Mouse (Mus musculus) megakaryocyte, embryonic 14.5 days (primary cell): ENCODE measurements around the gene Vamp2. TPM values are rescaled to one million over a fixed set of nuclear protein-coding genes. Genes with fewer than 3 reads are reported as not detected.

Experiments
- H3K27me3 ChIP-seq: replicated peaks from 2 replicates; pipeline ENCODE3; 2012; ENCODE audit warnings: inconsistent platforms
- H3K36me3 ChIP-seq: replicated peaks from 2 replicates; pipeline ENCODE3; 2012; ENCODE audit warnings: low read length, inconsistent platforms, mixed read lengths
- H3K4me1 ChIP-seq: 2 replicates; pipeline ENCODE4 v1.6.1; 2012; ENCODE audit warnings: inconsistent platforms
- H3K4me3 ChIP-seq: replicated peaks from 2 replicates; pipeline ENCODE3; 2012; ENCODE audit warnings: moderate library complexity, mild to moderate bottlenecking, inconsistent platforms
- H3K9me3 ChIP-seq: 2 replicates; pipeline ENCODE4 v1.6.1; 2012; ENCODE audit warnings: inconsistent platforms
- FLI1 ChIP-seq: IDR thresholded peaks from 2 replicates; pipeline ENCODE4 v1.6.1; 2012; ENCODE audit warnings: low read length, inconsistent platforms, mixed read lengths
- GATA1 ChIP-seq: IDR thresholded peaks from 3 replicates; pipeline ENCODE4 v1.6.1; 2012; ENCODE audit warnings: mixed read lengths, low read length, inconsistent platforms, borderline replicate concordance
- polyA plus RNA-seq: library from polyadenylated mRNA; stranded (reverse); fragments of >175 nt; gene quantifications from 2 replicates; pipeline ENCODE4 v1.2.3, GENCODE M21; 2012; ENCODE audit warnings: low replicate concordance; ENCODE audit not compliant: insufficient read depth

Vamp2 gene
- polyA plus RNA-seq, 1 experiment = 61.5 TPM

DNA sequence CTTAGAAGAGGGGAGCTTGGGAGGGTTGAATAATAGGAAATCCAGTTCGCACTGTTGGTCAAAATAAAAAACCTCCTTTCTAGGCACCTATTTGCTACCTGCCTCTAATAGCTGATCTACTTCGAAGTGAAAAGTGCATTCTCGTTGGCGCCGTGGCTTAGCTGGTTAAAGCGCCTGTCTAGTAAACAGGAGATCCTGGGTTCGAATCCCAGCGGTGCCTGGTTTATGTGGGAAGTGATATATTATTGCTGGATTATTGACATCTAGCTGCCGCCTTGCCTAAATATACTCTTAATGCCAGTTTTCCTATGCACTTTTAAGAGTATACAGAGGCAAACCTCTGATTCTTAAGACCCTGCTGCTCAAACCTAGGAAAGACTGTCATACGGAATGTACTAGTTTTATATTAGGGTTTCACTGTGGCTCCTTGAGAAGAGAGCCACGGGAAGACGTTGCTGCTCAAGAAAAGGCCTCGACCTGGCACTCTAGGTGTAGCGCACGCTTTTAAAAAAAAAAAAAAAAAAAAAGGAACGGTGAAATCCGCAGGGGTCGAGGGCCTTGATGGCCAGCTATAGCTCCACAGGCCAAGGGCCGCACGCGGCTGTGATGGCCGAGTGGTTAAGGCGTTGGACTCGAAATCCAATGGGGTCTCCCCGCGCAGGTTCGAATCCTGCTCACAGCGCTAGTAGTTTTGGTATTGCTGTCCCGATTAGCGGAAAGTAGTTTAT lies 22.2 kb downstream of the Vamp2 start:
- Histone ChIP-seq H3K27me3 (peaks cover 2% of the 10 kb centered on the region), H3K9me3 (no peaks in the 10 kb centered on the region), H3K4me3 (peak overlapping the region; percentile 90), H3K36me3 (peaks cover 46% of the 10 kb centered on the region), H3K4me1 (peaks cover 85% of the 10 kb centered on the region)
- TF ChIP-seq GATA1 = no peak

DNA sequence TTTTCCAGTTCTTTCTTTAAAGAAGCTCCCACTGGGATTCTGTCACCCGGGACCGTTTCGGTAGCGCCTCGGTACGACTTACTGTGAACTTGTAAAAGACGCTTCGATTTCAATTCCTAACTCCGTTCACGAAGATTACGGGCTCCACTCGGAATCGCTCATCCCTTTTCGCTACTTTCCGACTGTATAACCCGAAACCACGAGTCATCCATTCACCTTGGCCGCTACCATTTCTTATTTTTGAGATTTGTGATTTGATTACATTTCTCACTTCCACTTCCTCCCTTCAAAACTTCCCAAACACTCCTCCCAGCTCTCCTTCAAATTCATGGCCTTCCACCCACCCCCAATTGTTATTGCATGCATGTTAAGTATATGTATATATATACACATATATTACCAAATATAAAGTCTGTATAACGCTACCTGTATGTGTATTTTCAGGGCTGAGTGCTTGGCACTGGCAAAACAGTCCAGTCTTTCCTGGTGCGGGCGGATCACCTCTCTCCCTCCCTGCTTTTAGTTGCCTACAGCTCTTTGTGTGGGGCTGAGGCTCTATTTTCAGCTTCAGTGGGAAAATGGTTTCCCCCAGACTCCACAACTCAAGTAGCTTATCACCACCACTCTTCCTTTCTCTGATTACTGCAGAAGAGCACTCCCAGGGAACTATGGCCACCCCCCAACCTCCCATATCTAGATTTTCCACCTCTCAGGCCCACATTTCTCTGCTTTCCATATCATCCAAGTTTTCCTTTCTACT lies 22.9 kb downstream of the Vamp2 start:
- Histone ChIP-seq H3K27me3 (peaks cover 2% of the 10 kb centered on the region), H3K4me3 (peak overlapping the region; percentile 90)

DNA sequence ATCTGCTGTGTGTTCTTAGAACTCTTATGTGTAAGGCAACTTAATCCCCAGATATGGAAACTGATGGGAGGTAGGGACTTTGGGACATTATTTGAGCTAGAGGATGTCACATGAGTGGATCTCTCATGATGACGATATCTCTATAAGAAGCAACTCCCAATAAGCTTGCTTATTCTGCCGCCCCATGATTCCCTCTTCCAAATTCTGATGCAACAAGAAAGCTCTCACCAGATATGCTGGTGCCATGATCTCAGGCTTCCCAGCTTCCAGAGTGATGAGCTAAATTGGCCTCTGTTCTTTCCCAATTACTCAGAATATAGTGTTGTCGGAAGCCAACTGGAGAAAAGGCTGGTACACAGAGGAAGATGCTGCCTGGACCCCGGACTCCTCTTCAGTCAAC lies 23.6 kb downstream of the Vamp2 start:
- peaks cover 87% of the 10 kb centered on the region for H3K4me1 ChIP-seq
- H3K36me3 ChIP-seq = peaks cover 32% of the 10 kb centered on the region
- H3K4me3 ChIP-seq = peak overlapping the region; percentile 33
- no peaks in the 10 kb centered on the region for H3K9me3 ChIP-seq
- peaks cover 2% of the 10 kb centered on the region for H3K27me3 ChIP-seq
- no peak for TF ChIP-seq FLI1
- TF ChIP-seq GATA1 = no peak

More for the DNA sequence above, 22.9 kb downstream of the Vamp2 start:
- H3K9me3 ChIP-seq = no peaks in the 10 kb centered on the region
- peaks cover 83% of the 10 kb centered on the region for H3K4me1 ChIP-seq
- TF ChIP-seq GATA1 (no peak), FLI1 (no peak)
- H3K36me3 ChIP-seq = peaks cover 38% of the 10 kb centered on the region

DNA sequence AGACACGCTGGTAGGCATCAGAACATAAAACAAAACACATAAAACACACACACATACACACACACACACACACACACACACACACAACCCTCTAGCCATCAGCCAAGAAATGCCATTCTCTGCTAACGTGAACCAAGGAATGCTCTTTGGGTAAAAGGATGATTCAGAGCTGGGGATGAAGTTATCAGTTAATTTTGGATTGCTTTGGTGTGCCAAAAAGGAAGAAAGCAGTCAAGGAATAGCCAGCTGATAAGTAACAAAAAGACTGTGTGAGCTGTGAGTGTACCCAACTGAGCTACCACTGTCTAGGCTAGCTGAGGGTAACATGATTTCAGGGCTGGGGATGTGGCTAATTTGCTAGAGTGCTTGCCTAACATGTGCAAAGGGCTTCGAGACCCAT lies 25.7 kb downstream of the Vamp2 start:
- TF ChIP-seq GATA1 = no peak
- TF ChIP-seq FLI1 = no peak
- Histone ChIP-seq H3K4me3 (peak overlapping the region; percentile 53), H3K36me3 (peaks cover 10% of the 10 kb centered on the region), H3K9me3 (no peaks in the 10 kb centered on the region), H3K4me1 (peaks cover 90% of the 10 kb centered on the region), H3K27me3 (peaks cover 2% of the 10 kb centered on the region)

DNA sequence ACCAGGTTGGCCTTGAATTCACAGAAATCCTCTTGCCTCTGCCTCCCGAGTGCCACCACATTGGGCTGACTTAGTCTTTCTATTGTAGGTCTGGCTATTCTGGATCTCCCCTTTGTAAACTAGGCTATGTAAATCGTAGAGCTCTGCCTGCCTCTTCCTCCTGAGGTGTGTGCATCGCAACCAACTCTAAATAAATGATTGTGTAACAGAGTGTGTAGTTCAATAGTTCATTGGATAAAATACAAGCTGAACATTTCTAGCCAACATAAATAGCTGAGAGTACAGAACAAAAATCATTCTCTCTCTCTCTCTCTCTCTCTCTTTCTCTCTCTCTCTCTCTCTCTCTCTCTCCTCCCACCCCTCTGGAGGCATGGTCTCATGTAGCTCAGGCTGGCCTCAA lies 26.3 kb downstream of the Vamp2 start:
- peaks cover 90% of the 10 kb centered on the region for H3K4me1 ChIP-seq
- no peak for TF ChIP-seq GATA1
- TF ChIP-seq FLI1 = no peak
- H3K27me3 ChIP-seq = peaks cover 2% of the 10 kb centered on the region
- peaks cover 4% of the 10 kb centered on the region for H3K36me3 ChIP-seq
- H3K4me3 ChIP-seq = no peak overlapping the region
- no peaks in the 10 kb centered on the region for H3K9me3 ChIP-seq

DNA sequence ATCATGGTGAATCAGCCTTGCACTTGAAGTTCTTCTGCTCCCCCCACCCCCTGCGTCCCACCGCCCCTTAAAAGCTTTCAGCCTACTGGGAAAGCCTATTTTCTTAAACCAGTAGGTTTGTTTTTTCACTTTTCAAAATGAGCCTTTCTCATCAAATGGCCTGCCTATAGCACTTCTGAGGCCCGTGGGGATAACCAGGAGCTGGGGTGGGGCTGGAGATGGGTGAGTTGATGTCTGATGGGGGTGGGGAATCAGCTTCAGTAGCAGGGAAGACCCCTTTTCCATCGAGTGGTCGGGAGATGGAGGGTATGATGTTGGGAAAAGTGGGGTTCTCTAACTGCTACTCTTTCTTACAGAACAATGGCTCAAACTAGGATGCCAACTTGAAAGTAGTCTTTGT lies 28.6 kb downstream of the Vamp2 start:
- peak overlapping the region; percentile 96 for H3K4me3 ChIP-seq
- peaks cover 90% of the 10 kb centered on the region for H3K4me1 ChIP-seq
- no peaks in the 10 kb centered on the region for H3K9me3 ChIP-seq
- TF ChIP-seq FLI1 = no peak
- no peak for TF ChIP-seq GATA1
- H3K27me3 ChIP-seq = peaks cover 5% of the 10 kb centered on the region
- no peaks in the 10 kb centered on the region for H3K36me3 ChIP-seq

DNA sequence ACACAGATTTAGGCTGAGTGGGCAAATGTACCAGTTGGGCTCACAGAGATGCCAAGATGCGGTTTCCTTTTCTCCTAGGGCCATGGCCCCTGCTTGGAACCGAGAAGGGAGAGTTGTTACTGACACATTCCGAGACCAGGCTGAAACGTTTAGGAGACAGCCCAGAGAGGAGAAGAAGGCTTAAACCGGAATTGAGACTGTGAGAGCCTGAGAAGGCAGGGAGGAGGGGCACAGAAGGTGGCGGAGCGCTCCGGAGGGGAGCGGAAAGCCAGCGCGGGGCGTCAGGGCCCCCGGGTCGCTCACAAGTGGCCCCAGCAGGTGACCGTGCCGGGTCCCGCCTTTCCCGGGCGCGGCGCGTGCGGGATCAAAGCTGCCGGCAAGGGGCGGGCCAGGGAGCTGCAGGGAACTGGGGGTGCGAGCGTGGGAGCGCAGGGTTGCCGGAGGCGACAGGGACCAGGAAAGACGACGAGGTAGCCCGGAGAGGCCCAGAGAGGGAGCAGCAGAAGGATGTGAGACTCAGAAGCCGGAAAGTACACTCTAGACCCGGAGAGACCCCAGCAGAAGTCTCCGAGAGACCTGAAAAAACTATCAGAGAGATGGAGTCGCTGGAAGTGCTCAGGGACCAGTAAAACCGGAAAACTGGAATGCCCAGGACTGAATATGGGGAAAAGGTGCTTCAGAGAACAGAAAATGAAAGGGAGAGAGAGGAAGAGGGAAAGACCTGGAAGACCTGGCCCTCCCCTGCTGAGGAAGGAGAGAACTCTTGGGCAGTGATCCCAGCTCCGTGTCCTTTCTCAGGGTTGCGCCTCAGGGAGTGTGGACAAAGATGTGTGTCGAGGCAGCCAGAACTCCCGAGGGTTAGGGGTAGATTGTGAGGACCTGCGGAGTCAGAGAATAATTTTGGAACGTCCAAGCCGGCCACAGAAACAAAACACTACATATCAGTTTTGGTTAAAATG lies 29.7 kb downstream of the Vamp2 start:
- TF ChIP-seq FLI1 = no peak
- TF ChIP-seq GATA1 = no peak
- Histone ChIP-seq H3K9me3 (no peaks in the 10 kb centered on the region), H3K4me3 (peak overlapping the region; percentile 96), H3K27me3 (peaks cover 3% of the 10 kb centered on the region), H3K4me1 (peaks cover 79% of the 10 kb centered on the region), H3K36me3 (no peaks in the 10 kb centered on the region)

DNA sequence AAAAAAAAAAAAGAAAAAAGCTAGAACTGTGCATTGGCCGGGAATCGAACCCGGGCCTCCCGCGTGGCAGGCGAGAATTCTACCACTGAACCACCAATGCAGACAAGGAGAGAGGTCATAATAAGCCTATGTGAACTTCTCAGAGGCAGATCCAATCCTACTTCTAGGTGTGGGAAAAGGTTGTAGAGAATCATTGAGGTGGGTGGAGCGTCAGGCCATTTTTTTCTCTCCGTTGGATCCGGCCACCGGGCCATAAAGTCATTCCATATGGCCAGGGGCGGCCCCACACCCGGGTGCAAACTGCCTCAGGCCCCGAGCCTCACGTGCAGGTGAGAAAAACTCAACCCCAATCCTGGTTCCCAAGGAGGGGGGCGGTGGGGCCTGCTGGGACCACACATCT lies 30.5 kb downstream of the Vamp2 start:
- H3K27me3 ChIP-seq = peaks cover 3% of the 10 kb centered on the region
- TF ChIP-seq FLI1 (no peak), GATA1 (peak; percentile 55; the same call in 1 of the 3 replicates)
- peaks cover 72% of the 10 kb centered on the region for H3K4me1 ChIP-seq
- H3K9me3 ChIP-seq = no peaks in the 10 kb centered on the region
- peak overlapping the region; percentile 96 for H3K4me3 ChIP-seq
- no peaks in the 10 kb centered on the region for H3K36me3 ChIP-seq

DNA sequence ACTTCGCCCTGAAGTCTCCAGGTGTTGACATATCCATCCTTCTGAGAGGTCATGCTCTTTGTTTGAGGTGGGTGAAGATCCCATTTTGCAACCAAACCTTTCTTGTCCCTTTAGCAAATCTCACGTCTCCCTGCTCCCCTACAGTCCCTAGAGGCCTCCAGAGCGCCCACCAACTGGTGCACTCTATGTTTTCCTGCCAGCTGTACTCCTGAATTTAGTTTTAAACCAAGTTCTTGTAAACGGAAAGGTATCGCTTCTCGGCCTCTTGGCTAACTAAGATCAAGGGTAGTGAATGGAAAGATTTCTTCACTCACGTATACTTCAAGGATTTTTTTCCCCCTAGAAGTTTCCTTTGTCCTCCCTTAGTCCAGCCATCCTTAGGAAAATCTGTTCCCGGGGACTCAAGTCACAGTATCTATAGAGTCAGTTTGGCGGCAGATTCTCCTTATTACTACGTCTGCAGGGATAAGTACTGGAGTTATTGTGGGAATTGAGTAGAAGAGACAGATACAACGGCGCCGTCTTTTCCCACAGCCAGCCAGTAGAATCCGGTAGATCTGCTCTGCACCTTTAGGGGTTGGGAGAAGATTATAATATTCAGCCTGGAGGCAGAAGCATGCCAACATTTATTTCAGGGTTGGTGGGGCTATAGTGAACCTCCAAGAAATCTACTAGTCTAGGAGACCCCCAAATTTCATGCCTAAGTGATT lies 31.3 kb downstream of the Vamp2 start:
- H3K9me3 ChIP-seq = no peaks in the 10 kb centered on the region
- peak overlapping the region; percentile 99 for H3K4me3 ChIP-seq
- peaks cover 3% of the 10 kb centered on the region for H3K27me3 ChIP-seq
- H3K4me1 ChIP-seq = peaks cover 63% of the 10 kb centered on the region
- TF ChIP-seq FLI1 (no peak), GATA1 (no peak)
- H3K36me3 ChIP-seq = no peaks in the 10 kb centered on the region
